Mouse (Mus musculus) ES-E14 (cell line): Measurements from ENCODE around the gene 6430571L13Rik.

Source experiments
- CHD2 ChIP-seq: IDR thresholded peaks from 2 replicates; pipeline ENCODE4 v1.6.1; 2014; ENCODE audit warnings: mild to moderate bottlenecking, low read depth, low read length, inconsistent platforms
- HCFC1 ChIP-seq: IDR thresholded peaks from 2 replicates; pipeline ENCODE4 v1.6.1; 2012; ENCODE audit warnings: low read length, inconsistent platforms, borderline replicate concordance; ENCODE audit not compliant: insufficient read depth
- MAFK ChIP-seq: IDR thresholded peaks from 2 replicates; pipeline ENCODE4 v1.6.1; 2014; ENCODE audit warnings: mild to moderate bottlenecking, low read depth, low read length, inconsistent platforms; ENCODE audit not compliant: insufficient read depth
- ZC3H11A ChIP-seq: IDR thresholded peaks from 2 replicates; pipeline ENCODE4 v1.6.1; 2012; ENCODE audit warnings: low read depth, mild to moderate bottlenecking, inconsistent platforms, low read length, borderline replicate concordance
- ZNF384 ChIP-seq: IDR thresholded peaks from 2 replicates; pipeline ENCODE4 v1.6.1; 2012; ENCODE audit warnings: low read depth, low read length, inconsistent platforms

- no peak for TF ChIP-seq CHD2
- TF ChIP-seq HCFC1: no peak
- no peak for TF ChIP-seq MAFK
- TF ChIP-seq ZC3H11A: no peak
- no peak for TF ChIP-seq ZNF384
Measured at GRCm38 (mm10) chr9:107298876-107299275, 41.5 kb upstream of the 6430571L13Rik start.
